Mouse (Mus musculus) forebrain, embryonic 14.5 days (tissue): ENCODE measurements around the gene P4htm. TPM values are rescaled to one million over a fixed set of nuclear protein-coding genes. Genes with fewer than 3 reads are reported as not detected.

ENCODE experiments used
- ATAC-seq: fragments of 200-750 bp; cut with Nextera tagmentation; 2 replicates; pipeline ENCODE4 v1.8.0; 2017; ENCODE audit warnings: mild to moderate bottlenecking, moderate library complexity
- DNase-seq: peaks from one replicate; pipeline ENCODE4 v3.0.0-alpha.2; 2015; ENCODE audit warnings: low spot score
- H3K27ac ChIP-seq: fragments of 300-500 bp; sonication (generic); 2 replicates; pipeline ENCODE4 v1.5.1; 2014; ENCODE audit warnings: low read depth, mild to moderate bottlenecking, control low read depth, low read length, moderate library complexity
- H3K27me3 ChIP-seq: fragments of 300-500 bp; sonication (generic); replicated peaks from 2 replicates; pipeline ENCODE4 v1.6.1; 2014; ENCODE audit warnings: low read length, control low read depth, mixed read lengths; ENCODE audit not compliant: control insufficient read depth, insufficient read depth
- H3K36me3 ChIP-seq: fragments of 300-500 bp; sonication (generic); 2 replicates; pipeline ENCODE4 v1.6.1; 2014; ENCODE audit warnings: low read length, control low read depth; ENCODE audit not compliant: control insufficient read depth, insufficient read depth
- H3K4me1 ChIP-seq: fragments of 300-500 bp; sonication (generic); 2 replicates; pipeline ENCODE4 v1.6.1; 2014; ENCODE audit warnings: antibody characterized with exemption, low read length, control low read depth; ENCODE audit not compliant: control insufficient read depth, insufficient read depth
- H3K4me2 ChIP-seq: fragments of 300-500 bp; sonication (generic); 2 replicates; pipeline ENCODE4 v1.6.1; 2014; ENCODE audit warnings: mild to moderate bottlenecking, control low read depth, low read length
- H3K4me3 ChIP-seq: fragments of 300-500 bp; sonication (generic); 2 replicates; pipeline ENCODE4 v1.5.1; 2014; ENCODE audit warnings: low read depth, low read length, control low read depth
- H3K9ac ChIP-seq: fragments of 300-500 bp; sonication (generic); 2 replicates; pipeline ENCODE4 v1.6.1; 2014; ENCODE audit warnings: mild to moderate bottlenecking, low read length, control low read depth, moderate library complexity
- H3K9me3 ChIP-seq: fragments of 300-500 bp; sonication (generic); replicated peaks from 2 replicates; pipeline ENCODE4 v1.6.1; 2016; ENCODE audit warnings: low read length, control low read depth, mixed read lengths; ENCODE audit not compliant: control insufficient read depth
- WGBS: fragments of 180-500 bp; shearing (Covaris S2); extraction: QIAGEN DNeasy Blood & Tissue Kit; methylation state at CpG from one replicate; pipeline ENCODE4 v1.1.7; 2014; 5-methylcytosine and 5-hydroxymethylcytosine counted together
- microRNA counts: library from miRNA; unstranded; fragments of <30 nt; microRNA quantifications from one replicate; lab custom pipeline; 2016
- microRNA-seq: library from miRNA; unstranded; fragments of <30 nt; microRNA quantifications from one replicate; pipeline ENCODE4, GENCODE M21; 2016
- polyA plus RNA-seq: library from polyadenylated mRNA; unstranded; fragments of >200 nt; fragmentation: Nextera tagmentation; extraction: Ambion mirVana; gene quantifications from 2 replicates; pipeline ENCODE4 v1.2.1, GENCODE M21; 2014

Gene P4htm
- polyA plus RNA-seq, 1 experiment from 2014 or later, result 14.5 TPM

DNA sequence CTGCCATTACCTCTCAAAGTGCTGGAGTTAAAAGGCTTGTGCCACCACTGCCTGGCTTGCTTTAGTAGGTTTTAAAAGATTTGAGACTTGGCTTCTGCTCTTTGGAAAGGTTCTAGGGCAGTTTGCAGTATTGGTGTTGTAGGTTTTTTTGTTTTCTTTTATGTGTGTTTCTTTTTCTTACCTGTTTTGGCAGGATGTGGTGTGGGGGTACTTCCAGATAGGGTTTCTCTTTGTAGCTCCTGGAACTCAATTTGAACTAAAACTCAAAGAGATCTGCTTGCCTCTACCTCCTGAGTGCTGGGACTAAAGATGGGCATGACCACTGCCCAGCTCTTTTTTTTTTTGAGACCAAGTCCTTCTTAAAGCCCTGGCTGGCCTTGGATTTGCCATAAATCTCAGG is 56.6 kb downstream of the P4htm start:
- ATAC-seq, result no peak
- Histone ChIP-seq H3K9me3 (no peaks in the 10 kb centered on the region), H3K36me3 (peaks cover 90% of the 10 kb centered on the region)

DNA sequence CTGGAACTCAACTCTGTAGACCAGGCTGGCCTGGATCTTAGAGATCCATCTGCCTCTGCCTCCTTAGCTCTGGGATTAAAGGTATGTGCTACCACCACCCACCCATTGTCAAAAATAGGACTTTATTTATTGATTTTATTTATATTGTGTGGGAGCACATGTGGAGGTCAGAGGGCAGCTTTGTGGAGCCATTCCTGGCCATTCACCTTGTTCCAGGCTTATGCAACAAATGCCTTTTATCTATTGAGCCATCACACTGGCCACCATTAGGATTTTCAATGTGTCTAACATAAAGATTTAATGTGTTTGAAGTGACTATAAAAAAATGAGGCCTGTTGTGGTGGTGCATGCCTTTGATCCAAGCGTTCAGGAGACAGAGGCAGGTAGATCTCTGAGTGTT is 66.0 kb downstream of the P4htm start:
- Histone ChIP-seq H3K27me3 (no peaks in the 10 kb centered on the region), H3K4me3 (no peak overlapping the region), H3K4me1 (no peaks in the 10 kb centered on the region), H3K4me2 (no peak overlapping the region), H3K27ac (no peak overlapping the region), H3K36me3 (peaks cover 79% of the 10 kb centered on the region), H3K9ac (no peak overlapping the region), H3K9me3 (no peaks in the 10 kb centered on the region)
- ATAC-seq, result no peak
- 91% methylated on average over 1 of the region's 1 CpGs for WGBS
- no peak for DNase-seq

More for the DNA sequence above, 56.6 kb downstream of the P4htm start:
- Histone ChIP-seq H3K4me2 (no peak overlapping the region), H3K27ac (no peak overlapping the region), H3K9ac (no peak overlapping the region), H3K4me3 (no peak overlapping the region), H3K4me1 (no peaks in the 10 kb centered on the region), H3K27me3 (no peaks in the 10 kb centered on the region)
- DNase-seq, result no peak

DNA sequence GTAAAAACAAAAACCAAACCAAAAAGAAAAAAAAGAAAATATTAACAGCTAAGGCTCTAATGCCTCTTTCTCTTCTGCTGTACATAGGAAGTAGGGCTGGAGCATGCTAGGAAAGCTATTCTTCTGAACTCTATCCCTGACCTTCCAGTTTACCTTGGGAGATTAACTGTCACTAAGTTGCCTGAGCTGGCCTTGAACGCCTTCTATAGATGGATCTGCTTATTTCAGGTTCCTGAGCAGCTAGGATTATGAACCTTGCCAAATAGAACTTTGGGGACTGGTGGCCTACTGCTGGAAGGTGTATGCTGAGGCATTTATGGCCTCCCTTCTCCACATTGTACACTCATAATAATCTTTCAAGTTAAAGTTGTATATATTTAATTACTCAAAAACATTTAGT is 66.5 kb downstream of the P4htm start:
- Histone ChIP-seq H3K9me3 (no peaks in the 10 kb centered on the region), H3K27ac (no peak overlapping the region), H3K4me2 (no peak overlapping the region), H3K9ac (no peak overlapping the region), H3K4me3 (no peak overlapping the region), H3K4me1 (no peaks in the 10 kb centered on the region), H3K36me3 (peaks cover 74% of the 10 kb centered on the region), H3K27me3 (no peaks in the 10 kb centered on the region)
- WGBS, result 93% methylated on average over 1 of the region's 1 CpGs
- DNase-seq, result no peak
- ATAC-seq, result no peak

MicroRNA genes within 50 kb of the gene (microRNA counts, 519-probe panel; counts per million panel counts)
- microRNA mmu-miR-191 (lab: Ali Mortazavi, UCI), result 4,384 counts per million, percentile 57 among the panel's probes with 10 or more counts
- microRNA mmu-miR-425 (lab: Ali Mortazavi, UCI), result 3,770 counts per million, percentile 42 among the panel's probes with 10 or more counts

Small RNA genes within 50 kb of the gene (microRNA-seq; reads per million reads assigned to microRNA genes)
- gene Gm24083 (not detected), gene Mir191 (not detected), gene Mir425 (1,192 reads per million, percentile 82 among the genes with 10 or more reads in this experiment)

Other genes starting within 250 kb of the P4htm start
- gene Usp4, start 249.8 kb downstream of the P4htm start, polyA plus RNA-seq, result 136 and 141 TPM in 2 replicates
- gene 1700102P08Rik, start 204.9 kb downstream of the P4htm start, polyA plus RNA-seq, result 1.4 and 1.9 TPM in 2 replicates
- 0.94 and 1.1 TPM in 2 replicates for gene Ccdc36, start 169.2 kb downstream of the P4htm start, polyA plus RNA-seq
- not detected in 2 replicates for gene BC048562, start 161.2 kb downstream of the P4htm start, polyA plus RNA-seq
- 45.2 and 49.6 TPM in 2 replicates for gene Ccdc71, start 137.1 kb downstream of the P4htm start, polyA plus RNA-seq
- gene Klhdc8b, start 136.1 kb downstream of the P4htm start, polyA plus RNA-seq, result 47.9 and 52.6 TPM in 2 replicates
- 12.0 and 17.2 TPM in 2 replicates for gene Lamb2, start 117.9 kb downstream of the P4htm start, polyA plus RNA-seq
- gene Usp19, start 107.1 kb downstream of the P4htm start, polyA plus RNA-seq, result 48.0 and 64.1 TPM in 2 replicates
- 71.5 and 87.7 TPM in 2 replicates for gene Qars, start 90.0 kb downstream of the P4htm start, polyA plus RNA-seq
- gene Qrich1, start 80.9 kb downstream of the P4htm start, polyA plus RNA-seq, result 143 and 160 TPM in 2 replicates
- gene Impdh2, start 37.4 kb downstream of the P4htm start, polyA plus RNA-seq, result 125 and 136 TPM in 2 replicates
- gene Ndufaf3, start 30.2 kb downstream of the P4htm start, polyA plus RNA-seq, result 82.7 and 105 TPM in 2 replicates
- gene Dalrd3, start 27.8 kb downstream of the P4htm start, polyA plus RNA-seq, result 188 and 190 TPM in 2 replicates
- gene Wdr6, start 18.9 kb downstream of the P4htm start, polyA plus RNA-seq, result 162 and 187 TPM in 2 replicates
- 37.5 and 42.4 TPM in 2 replicates for gene Arih2, start 51.7 kb upstream of the P4htm start, polyA plus RNA-seq
- gene Slc25a20, start 64.4 kb upstream of the P4htm start, polyA plus RNA-seq, result 23.5 and 24.8 TPM in 2 replicates
- gene Prkar2a, start 91.6 kb upstream of the P4htm start, polyA plus RNA-seq, result 32.4 and 39.1 TPM in 2 replicates
- gene Ip6k2, start 186.1 kb upstream of the P4htm start, polyA plus RNA-seq, result 217 and 221 TPM in 2 replicates
- gene Nckipsd, start 210.7 kb upstream of the P4htm start, polyA plus RNA-seq, result 13.6 and 19.2 TPM in 2 replicates
- gene Celsr3, start 228.7 kb upstream of the P4htm start, polyA plus RNA-seq, result 10.7 and 17.6 TPM in 2 replicates